Mouse (Mus musculus) megakaryocyte, embryonic 14.5 days (primary cell): ENCODE measurements around the gene Srrm3.

ENCODE experiments used
- FLI1 ChIP-seq: IDR thresholded peaks from 2 replicates; pipeline ENCODE4 v1.6.1; 2012; ENCODE audit warnings: low read length, inconsistent platforms, mixed read lengths
- GATA1 ChIP-seq: IDR thresholded peaks from 3 replicates; pipeline ENCODE4 v1.6.1; 2012; ENCODE audit warnings: mixed read lengths, low read length, inconsistent platforms, borderline replicate concordance

DNA sequence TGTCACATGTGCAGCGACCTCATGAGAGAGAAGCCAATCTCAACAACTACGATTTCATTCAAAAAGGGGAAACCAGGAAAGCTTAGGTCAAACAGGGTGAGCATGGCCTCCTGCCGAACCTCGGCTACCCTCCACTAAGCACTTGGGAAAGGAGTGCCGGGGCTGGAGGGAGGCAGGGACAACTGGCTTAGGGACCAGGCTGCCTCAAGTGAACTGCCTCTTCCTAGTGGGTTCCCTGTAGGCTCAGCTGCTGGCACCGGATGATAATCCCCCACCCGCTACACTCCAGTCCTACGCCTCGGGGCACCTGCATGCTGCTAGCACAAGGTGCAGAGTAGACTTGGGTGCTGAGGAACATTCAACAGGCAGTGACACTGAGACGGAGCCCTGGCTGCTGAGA, 103.0 kb downstream of the Srrm3 start:
- TF ChIP-seq GATA1 (no peak), FLI1 (no peak)
